Mouse (Mus musculus) adrenal gland, postnatal 14 days (tissue): ENCODE results near the gene Tfcp2. TPM values are rescaled to one million over a fixed set of nuclear protein-coding genes. Genes with fewer than 3 reads are reported as not detected.

Source experiments
- total RNA-seq: library from RNA; stranded (reverse); gene quantifications from 2 replicates; pipeline ENCODE4 v1.2.3, GENCODE M21; 2021

The Tfcp2 gene
- total RNA-seq, 1 experiment from 2014 or later: 19.9 TPM

Other genes with a start within 250 kb of the Tfcp2 start
- gene Mettl7a1, start 247.9 kb downstream of the Tfcp2 start, total RNA-seq: 83.1 and 102 TPM in 2 replicates
- gene Mettl7a3, start 217.1 kb downstream of the Tfcp2 start, total RNA-seq: 0.26 TPM in 1 of 2 replicates, not detected in the other
- 0.68 and 0.78 TPM in 2 replicates for gene Methig1, start 198.9 kb downstream of the Tfcp2 start, total RNA-seq
- 1.5 and 2.2 TPM in 2 replicates for gene Mettl7a2, start 198.8 kb downstream of the Tfcp2 start, total RNA-seq
- 0.83 TPM in 1 of 2 replicates, not detected in the other for gene Higd1c, start 187.5 kb downstream of the Tfcp2 start, total RNA-seq
- gene Gm5475, start 129.9 kb downstream of the Tfcp2 start, total RNA-seq: 0.19 TPM in 2 replicates
- 95.8 and 102 TPM in 2 replicates for gene Slc11a2, start 126.9 kb downstream of the Tfcp2 start, total RNA-seq
- 287 and 307 TPM in 2 replicates for gene Letmd1, start 83.0 kb downstream of the Tfcp2 start, total RNA-seq
- 5.8 and 6.1 TPM in 2 replicates for gene Csrnp2, start 56.5 kb downstream of the Tfcp2 start, total RNA-seq
- 17.2 and 17.8 TPM in 2 replicates for gene Pou6f1, start 48.0 kb upstream of the Tfcp2 start, total RNA-seq
- gene Dazap2, start 63.3 kb upstream of the Tfcp2 start, total RNA-seq: 208 and 209 TPM in 2 replicates
- gene Smagp, start 84.9 kb upstream of the Tfcp2 start, total RNA-seq: 45.7 and 50.1 TPM in 2 replicates
- 3.6 and 14.8 TPM in 2 replicates for gene Bin2, start 117.5 kb upstream of the Tfcp2 start, total RNA-seq
- 26.1 and 32.9 TPM in 2 replicates for gene Cela1, start 135.9 kb upstream of the Tfcp2 start, total RNA-seq
- 8.1 and 11.9 TPM in 2 replicates for gene Galnt6, start 177.4 kb upstream of the Tfcp2 start, total RNA-seq
- gene Slc4a8, start 209.7 kb upstream of the Tfcp2 start, total RNA-seq: 10.4 and 14.6 TPM in 2 replicates